Mouse (Mus musculus): ENCODE results near the gene Fbxw9.

DNA sequence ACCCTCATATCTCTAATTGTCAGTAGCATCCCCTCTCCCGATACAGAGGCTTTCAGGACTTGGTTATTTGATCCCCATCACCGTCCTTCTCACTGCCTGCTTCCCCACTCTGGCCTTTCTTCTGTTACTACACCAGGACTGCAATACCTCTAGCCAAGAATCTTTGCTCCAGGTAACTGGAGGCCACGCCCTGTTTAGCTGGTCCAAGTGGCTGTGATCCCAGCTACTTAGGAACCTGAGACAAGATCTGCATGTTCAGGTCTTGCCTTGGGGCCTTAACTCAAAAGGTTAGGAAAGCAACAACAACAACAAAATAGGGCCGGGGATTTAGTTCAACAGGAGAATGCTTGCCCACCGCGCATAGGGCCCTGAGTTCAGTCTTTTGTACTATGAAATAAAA, 16.2 kb upstream of the Fbxw9 start:
- TF ChIP-seq EP300 (IDR thresholded peaks at IDR 0.05) (no peak), CTCF (IDR thresholded peaks at IDR 0.05) (no peak)

Measured in lung, postnatal 0 days (tissue).